Mouse (Mus musculus) layer of hippocampus, postnatal 14 days (tissue): ENCODE measurements around the gene Nipal1. TPM values are rescaled to one million over a fixed set of nuclear protein-coding genes. Genes with fewer than 3 reads are reported as not detected.

Experiments used
- DNase-seq, 2 experiments: peaks; one replicate each; pipeline ENCODE4 v3.0.0; 2021 to 2022; ENCODE audit warnings: low spot score in 2 of 2, mixed read lengths in 1 of 2
- long read RNA-seq, 2 experiments: library from polyadenylated mRNA; stranded (forward); transcript quantifications; one replicate each; pipeline ENCODE4 v2.0.0; 2021
- total RNA-seq, 2 experiments: library from RNA; stranded (reverse); gene quantifications; 2 replicates each; pipeline ENCODE4 v1.2.3; 2021

Nipal1 gene
- not detected for total RNA-seq
- long read RNA-seq, experiment 1, result 0 reads
- long read RNA-seq, experiment 2, result 0 reads

DNA sequence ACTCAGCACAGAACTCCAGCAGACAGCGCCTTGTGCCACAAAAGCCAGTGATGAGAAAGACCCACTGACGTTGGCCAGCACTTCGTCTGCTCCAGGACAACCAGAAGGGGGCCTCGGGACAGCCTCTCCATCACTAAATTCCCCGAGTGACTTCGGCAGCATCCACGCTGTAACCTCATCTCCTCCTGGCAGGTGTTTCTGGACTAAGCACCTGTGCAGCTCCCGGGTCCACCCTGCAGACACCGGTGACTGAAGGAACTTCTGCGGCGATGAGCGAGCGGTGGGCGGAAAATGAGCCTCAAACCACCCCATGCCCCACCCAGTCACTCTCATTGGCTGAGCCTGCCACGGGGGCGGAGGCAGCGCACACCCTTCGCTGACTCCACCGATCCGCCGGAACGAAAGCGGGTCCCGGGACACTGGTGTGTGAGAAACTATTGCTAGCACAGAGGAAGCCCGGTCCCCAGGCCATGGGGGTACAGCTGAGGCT is at the start of gene Nipal1:
Nipal1 (plus strand) TSS at position 378 of the 490 bp plus-strand sequence.
- peak in 1 of 2 experiments; percentile 7 for DNase-seq

DNA sequence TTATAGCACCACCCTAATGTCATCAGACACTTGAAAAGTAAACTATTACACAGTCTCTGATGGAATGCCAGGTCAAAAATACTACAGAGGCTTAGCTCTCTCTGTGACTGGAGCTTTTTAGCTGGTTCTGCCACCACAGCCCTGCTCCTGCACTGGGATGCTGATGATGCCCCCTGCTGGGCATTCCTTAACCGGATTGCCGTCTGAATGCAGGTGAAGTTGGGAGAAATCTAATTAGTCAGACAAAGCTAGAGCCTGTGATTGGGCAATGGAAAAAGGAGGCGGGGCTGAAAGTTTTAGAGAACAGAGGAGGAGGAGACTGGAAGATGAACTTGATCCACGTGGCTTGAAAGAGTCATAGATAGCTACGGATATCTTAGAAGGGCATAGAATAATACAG is 46.6 kb upstream of the Nipal1 start:
- DNase-seq, result no peak

DNA sequence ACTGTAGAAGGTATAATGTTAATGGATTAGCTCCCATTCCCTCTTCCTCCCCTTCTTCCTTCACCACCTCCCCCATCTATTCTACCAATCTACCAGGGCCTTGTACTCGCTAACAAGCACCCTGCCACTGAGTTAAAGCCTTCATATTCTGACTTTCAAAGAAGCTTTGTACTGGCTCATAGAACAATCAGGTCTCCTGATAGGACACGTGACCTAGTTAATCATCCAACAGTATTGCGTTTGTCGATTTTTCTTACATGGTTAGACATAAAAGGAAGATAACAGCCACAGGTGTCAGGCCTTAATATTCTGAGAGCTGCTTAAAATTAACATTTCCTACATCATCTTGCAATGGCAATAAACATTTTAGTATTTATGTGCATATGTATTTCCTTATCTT is 44.5 kb upstream of the Nipal1 start:
- no peak for DNase-seq

DNA sequence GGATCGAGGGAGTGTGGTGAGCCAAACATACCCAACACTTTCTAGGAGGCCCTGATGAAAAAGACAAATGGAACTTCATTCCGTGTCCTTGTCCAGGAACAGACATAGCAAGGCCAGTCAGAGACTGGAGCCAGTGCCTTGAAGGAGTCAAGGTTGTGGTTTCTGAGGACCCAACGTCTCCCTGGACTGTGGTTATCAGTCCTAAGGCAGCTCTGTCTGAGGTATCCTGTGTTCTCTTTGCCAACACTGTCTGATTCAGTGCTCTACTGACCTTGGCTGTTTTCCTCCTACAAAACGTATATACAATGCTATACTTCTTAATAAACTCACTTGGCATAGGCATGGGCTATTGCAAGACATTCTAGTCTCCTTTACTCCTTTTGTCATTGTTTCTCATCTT is 30.2 kb upstream of the Nipal1 start:
- no peak for DNase-seq

DNA sequence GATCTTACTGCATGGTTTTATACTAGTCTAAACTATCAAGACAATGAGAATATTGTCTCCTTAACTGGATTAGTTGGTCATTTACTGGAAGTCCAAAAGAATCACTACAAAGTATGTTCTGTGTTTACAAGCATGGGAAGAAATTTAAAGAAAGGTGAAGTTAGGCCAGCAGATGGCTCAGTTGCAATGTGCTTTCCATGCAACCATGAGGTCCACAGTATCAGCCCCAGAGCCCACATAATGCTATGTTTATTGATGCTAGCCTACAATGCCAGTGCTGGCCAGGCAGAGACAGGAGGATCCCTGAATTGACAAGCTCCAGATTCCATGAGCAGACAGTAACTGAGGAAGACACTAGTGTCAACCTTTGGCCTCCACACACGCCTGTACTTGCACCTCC is 26.6 kb upstream of the Nipal1 start:
- no peak for DNase-seq

DNA sequence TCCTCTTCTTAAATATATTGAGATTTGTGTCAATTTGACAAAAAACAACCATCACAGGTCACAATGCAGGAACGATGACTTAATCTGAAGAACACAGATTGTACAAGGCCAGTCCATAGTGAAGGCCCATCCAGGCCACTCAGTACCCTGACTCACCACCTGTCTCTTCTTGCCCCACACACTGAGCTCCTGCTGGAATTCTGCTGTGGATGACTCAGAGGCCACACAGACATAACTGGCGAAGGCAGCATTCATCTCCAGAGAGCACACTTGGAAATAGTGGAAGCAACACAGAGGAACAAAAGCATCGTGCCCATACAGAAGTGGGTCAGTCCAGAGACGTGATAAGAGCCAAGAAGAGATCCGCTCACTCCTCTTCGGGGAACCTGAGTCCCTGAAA is 17.6 kb upstream of the Nipal1 start:
- DNase-seq, result no peak

DNA sequence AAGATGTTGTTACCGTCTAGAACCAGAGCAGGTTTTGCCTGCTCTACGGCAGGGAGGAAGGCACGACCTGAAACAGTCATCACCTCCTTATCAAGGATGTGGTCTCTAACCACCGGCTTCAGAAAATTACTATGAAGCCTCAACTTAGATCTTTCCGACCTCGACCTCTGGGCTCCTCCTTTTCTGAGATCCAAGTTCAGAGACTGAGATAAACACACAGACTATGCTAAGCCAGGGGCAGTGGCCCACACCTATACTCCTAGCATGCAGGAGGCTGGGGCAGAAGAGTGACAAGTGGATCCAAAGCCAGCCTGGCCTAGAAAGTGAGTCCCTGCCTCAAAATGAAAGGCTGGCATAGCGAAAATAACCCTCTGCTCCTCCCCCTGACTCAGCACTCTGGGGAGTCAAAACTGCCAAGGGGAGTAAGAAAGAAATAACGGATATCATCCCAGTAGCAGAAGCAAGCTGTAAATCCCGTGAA is 12.8 kb upstream of the Nipal1 start:
- no peak for DNase-seq

DNA sequence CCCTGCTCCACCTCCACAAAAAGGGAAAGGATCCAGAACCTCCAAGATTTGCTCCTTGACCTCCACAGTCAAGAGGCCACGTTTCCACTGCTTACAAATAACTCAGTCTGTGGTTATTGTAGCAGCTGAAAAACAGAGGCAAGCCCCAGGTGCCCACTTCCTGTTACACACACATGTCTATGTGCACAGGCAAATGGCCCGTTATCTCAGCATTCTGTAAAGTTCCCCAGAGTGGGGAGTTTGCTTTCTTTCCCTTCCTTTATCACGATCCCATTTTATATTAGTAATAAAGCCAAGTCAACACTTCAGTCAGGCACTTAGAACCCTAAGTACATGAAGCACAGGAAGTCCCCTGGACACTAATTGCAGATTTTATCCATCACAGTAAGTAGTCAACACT is 11.5 kb upstream of the Nipal1 start:
- DNase-seq, result no peak

DNA sequence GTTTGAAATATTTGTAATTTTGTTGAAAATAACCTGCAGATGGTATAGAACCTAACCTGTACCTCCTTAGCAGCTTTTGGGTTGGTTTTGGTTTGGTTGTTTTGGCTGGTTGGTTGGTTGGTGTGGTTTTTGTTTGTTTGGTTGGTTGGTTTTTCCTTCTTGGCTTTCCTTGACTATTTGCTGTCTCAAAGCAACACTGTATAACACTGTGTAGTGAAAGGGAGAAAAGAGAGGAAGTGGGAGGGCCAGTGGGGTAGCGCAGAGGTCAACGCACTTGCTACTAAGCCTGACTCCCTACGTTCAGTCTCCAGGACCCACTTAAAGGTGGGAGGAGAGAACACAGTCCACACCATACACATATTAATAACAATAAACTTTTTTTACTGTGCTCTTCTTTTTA is 11.0 kb upstream of the Nipal1 start:
- no peak for DNase-seq

DNA sequence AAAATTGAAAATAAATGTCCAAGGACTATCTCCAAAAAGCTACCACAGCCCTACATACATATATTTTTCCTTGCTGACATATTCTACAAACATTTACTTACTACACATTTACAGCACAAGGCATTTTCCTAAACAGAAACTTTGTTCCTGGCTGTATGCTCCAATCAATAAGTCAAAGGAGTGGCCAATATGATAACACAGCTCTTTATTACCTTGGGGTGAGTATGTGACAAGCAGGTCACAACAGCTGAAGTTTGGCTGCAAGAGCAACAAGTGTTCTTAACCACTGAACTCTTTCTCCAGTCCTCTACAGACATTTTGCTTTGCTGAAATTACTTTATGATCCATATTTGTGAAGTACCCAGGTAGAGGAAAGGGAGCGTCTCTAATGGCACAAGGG is 7.5 kb upstream of the Nipal1 start:
- DNase-seq, result no peak

DNA sequence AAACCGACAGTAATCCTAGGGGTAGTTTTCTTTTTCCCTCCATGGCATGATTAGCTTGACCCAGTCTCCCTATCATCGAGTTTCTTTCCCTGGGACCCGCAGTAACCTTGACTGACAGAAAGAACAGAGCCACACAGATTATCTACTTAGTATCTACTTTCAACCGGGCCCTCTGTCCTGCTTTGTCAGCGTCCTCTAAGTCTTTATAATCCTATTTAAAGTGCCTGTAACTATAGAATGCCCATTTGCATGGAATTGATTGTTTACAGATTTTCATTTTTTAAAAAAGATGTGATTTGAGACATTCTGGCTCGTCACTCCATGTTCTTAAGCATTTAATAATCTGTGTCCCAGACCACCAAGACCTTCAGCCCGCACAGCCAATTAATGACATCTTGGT is 3.9 kb upstream of the Nipal1 start:
- no peak for DNase-seq

DNA sequence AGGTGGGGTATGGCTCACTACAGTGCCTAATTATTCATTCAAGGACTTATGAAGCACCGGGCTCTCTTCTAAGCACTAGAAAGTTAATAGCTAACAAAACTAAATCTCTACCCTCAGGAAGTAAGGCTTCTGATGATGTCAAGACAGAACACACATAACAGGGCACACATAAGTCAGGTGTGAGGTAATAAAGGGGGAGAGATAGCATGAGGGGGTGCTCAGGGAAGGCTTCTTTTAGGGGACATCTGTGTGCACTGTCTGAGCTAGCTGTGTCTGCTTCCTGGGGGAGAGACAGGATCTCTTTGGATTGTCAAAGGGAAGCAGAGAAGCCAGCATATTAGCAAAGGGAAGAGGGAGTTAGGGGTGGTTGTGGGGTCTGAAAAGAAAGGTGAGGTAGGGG is 3.4 kb upstream of the Nipal1 start, which contains the start of gene Cnga1:
Cnga1 (minus strand) TSS at position 101 of the 400 bp plus-strand sequence.
- DNase-seq, result no peak

DNA sequence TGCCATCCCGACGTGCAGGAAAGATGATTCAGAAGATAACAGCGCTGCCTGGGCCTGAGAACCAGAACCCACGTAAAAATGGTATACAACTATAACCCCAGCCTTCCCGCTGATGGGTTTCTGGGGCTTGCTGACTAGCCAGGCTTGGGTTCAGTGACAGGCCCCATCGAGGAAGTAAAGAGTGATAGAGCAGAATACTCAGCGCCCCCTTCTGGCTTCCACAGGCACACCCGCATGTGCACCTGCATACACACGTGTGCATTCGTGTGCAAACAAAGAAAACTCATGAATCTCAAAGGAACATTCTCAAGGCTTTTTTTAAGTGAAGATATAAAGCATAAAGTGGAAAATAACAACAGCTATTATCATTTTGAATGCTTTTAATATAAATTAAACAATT is 1.5 kb upstream of the Nipal1 start:
- no peak for DNase-seq

DNA sequence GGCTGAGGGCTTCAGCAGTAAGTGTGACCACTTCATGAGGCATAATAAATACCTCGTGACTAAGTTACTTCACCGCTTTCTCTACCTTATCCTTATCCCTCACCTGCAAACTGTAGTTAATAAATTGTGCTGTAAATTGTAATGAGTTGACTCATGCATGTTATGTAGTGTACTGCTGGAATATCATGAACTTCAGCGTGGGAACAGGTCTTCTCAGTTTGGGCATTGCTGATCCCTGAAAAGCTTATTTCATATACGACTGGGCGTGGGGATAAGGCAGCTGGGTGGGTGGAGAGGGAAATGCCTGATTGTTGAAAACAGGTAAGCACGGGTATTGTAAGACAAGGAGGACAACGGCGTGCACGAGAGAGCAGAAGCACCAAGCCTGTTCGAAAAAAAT is 599 bp upstream of the Nipal1 start:
- no peak for DNase-seq

DNA sequence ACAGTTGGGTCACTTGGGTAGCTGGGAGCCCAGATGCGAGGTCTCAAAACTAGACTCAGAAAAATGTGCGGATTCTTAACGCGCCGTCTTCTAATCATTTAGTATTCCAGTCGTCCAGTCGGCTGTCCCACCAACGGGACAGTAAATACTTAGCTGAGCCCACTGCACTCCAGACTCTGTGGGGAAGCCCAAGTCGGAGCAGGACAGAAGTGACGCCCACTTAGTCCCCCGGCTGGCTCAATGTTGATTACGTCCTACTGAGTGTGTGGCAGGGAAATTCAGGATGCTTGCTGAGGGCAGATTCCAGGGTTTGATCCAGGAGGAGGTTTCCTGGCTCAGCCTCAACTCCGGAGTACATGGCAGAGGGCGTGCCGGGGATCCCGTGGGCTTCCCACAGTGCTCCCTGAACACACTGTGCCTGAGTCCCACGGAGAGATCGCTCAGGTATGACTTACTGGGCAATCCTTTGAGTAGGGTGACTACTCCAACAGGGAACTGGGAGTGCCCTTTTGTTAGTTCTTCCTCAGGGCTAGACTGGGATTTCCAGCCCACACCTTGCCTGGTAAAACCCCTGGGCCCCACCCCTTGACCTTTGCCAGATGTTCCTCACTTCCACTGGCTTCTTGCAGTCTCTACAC is 482 bp downstream of the Nipal1 start:
- no peak for DNase-seq

DNA sequence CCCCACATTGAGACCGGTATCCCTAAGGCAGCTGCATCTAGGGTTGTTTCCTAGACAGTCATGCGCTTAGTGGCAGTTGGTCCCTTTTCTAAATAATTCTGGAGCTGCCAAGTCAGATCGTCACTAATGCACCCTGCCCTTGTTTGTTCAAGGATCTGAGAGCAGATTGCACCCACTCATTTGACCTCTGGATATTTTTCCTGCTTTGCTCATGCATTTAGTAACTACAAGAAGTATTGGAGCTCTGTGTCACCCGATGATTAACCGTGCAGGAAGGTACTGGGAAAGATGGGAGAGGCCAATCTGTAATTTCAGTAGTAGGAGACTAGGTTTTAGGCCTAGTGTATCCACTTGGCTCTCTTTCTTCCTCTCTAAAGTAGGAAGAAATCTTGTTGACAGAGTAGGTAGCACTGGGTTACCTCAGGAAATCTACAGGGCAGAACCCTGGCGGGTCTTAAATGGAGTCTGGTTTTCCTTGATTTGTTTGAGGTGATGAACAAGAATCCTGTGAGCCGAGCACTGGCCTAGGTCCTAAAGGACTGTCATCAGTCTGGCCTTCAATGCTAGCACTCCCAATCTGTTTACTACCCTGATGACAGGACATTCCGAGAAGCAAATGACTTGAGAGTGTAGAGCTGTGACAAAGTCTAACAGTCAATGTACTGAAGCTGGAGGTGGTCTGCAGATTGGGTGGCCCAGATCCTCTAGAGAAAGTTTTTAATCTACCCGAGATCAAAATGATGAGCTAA is 1.6 kb downstream of the Nipal1 start:
- no peak for DNase-seq

DNA sequence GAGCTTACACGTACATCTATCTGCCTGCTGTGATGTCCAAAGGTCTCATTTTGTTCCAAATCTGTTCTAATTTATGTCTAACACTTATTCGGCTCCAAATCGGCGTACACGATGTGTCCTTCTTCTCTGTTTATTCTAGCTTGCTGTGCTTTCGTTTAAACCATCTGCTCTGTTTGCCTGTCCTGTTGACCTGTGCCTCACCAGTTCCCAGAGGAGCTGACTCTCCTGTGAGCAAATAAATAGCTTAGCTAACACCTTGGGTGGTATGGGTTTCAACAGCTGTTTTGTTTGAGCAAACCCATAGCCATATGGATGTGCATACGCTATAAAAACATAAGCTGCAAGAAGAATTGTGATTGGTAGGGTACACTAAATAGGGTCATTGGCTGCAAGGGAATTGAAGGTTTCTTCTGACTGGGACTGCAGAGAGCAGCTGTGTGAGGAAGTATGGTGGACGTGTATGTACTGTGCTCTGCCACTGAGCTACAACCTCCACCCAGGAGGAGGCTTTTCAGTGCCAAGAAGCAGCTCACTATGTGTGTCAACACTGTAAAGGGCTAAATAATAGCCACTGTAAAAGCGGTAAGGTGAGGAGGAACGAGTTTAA is 5.6 kb downstream of the Nipal1 start:
- DNase-seq, result no peak

DNA sequence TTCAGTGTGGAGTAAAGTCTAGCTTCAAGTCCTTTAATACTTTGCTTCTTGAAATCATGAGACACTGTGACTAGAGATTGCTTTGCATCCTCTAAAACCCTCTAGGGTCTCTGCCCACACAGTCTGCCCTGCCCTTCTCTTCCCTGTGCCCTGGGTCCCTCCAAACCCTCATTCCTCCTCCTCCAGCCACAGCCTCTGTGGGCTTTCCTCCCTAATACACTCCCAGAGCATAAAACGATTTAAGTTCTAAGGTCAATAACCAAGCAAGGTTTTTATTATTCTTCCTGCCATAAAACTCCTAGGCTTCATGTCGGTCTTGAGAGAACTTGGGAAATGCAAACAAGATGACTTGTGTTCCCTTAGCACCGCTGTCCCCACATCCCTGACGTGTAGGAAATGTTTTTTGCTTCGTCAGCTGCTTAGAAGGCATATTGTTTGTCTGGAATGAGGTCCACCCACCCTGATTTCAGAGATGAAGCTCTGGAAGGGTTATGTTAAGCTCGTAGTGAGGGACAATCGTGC is 8.7 kb downstream of the Nipal1 start:
- no peak for DNase-seq

DNA sequence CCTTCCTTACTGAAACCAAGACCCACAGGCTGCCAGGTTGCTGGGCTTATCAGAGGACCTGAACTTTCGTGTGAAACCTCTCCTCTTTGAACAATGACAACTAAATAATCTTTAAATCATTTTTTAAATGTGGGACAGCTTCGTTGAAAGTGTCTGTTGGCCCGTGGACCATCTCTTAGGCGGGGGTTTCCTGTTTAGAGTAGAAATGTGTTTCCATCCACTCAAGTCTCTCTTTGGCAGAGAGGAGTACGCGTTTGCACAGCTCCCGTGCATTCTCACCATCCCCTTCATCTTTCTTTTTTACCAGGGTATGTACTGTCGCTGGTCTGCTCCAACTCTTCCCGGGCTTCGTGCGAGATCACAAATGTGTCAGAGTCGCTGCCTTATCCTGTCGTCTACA is 10.8 kb downstream of the Nipal1 start:
- DNase-seq, result no peak

DNA sequence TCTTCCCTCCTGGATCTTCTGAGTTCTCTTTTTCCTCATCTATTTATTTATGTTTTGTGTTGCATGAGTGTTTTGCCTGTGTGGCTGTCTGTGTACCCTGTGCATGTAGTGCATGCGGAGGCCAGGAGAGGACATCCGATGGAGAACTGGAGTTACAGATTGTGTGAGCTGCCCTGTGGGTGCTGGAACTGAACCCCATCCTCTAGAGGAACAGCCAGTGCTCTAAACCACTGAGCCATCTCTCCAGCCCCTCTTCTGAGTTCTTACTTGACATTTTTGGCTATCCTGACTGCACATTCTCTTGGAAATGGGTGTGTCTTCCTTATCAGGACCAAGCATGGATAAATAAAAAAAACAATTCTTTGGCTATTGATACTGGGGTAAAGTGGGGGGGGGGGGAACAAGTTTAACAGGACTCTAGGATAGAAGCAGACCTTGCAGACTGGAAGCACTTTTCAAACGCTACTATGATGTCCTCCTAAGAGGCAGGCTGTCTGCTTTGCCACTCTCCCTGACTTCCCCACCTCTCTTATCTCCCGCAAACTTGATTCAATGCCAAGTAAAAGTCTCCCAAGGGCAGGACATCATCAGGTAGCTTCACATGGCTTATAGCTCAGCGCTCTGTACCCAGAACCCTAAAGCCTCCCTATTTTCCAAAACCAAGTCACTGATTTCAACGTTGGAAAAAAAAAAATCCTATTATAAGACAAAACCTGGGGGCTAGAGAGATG is 13.6 kb downstream of the Nipal1 start:
- no peak for DNase-seq

DNA sequence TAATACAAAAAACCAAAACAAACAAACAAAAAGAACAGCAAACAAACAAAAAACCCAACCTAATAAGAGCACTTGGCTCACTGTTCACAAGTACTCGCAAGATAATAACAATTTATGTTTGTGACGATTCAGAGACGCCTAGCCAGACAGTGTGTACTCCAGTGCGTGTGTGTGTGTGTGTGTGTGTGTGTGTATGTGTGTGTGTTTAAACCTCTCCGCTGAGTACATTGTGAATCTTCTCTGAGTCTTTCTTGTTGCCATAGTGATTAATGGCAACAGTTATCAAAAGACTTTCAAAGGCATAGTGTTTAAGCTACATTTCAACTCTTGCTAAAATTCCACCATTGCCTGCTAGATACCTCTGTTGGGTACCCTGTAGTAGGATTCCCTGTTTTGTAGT is 16.5 kb downstream of the Nipal1 start:
- no peak for DNase-seq
